Mouse (Mus musculus) 416B (cell line): ENCODE measurements around the gene Cep164.
A peak's percentile ranks its signal among the peaks of the same experiment; 100 is the strongest.
"Not testable (repeated sequence)": the region's sequence is repeated elsewhere in the genome, so short reads cannot be mapped to it uniquely, and the experiment has no call there.

Experiments used
- DNase-seq: peaks from one replicate; pipeline ENCODE4 v3.0.0; 2011; ENCODE audit warnings: low read depth

Cep164 gene

GRCm38 (mm10) chr9:45787547-45787946, 40.9 kb downstream of the Cep164 start:
- DNase-seq = no peak

- no peak for DNase-seq
Observed at GRCm38 (mm10) chr9:45787071-45787470, 41.4 kb downstream of the Cep164 start.

- DNase-seq = no peak
Observed at GRCm38 (mm10) chr9:45783249-45784069, 45.0 kb downstream of the Cep164 start.

- DNase-seq = no peak
Observed at GRCm38 (mm10) chr9:45779201-45779600, 49.3 kb downstream of the Cep164 start.

- DNase-seq = not testable (repeated sequence)
Observed at GRCm38 (mm10) chr9:45776176-45776575, 52.3 kb downstream of the Cep164 start.

- DNase-seq = peak; percentile 50
Observed at GRCm38 (mm10) chr9:45774088-45774487, 54.4 kb downstream of the Cep164 start.

- no peak for DNase-seq
Observed at GRCm38 (mm10) chr9:45769596-45769995, 58.9 kb downstream of the Cep164 start.

GRCm38 (mm10) chr9:45768421-45768820, 60.1 kb downstream of the Cep164 start:
- DNase-seq = no peak

GRCm38 (mm10) chr9:45767155-45767554, 61.3 kb downstream of the Cep164 start:
- DNase-seq = no peak

GRCm38 (mm10) chr9:45766195-45766594, 62.3 kb downstream of the Cep164 start:
- DNase-seq = no peak

GRCm38 (mm10) chr9:45754452-45755091, 73.9 kb downstream of the Cep164 start:
- DNase-seq = peak; percentile 62

- no peak for DNase-seq
Observed at GRCm38 (mm10) chr9:45749917-45750316, 78.6 kb downstream of the Cep164 start.

- no peak for DNase-seq
Observed at GRCm38 (mm10) chr9:45745451-45745850, 83.0 kb downstream of the Cep164 start.

GRCm38 (mm10) chr9:45740584-45740980, 87.9 kb downstream of the Cep164 start:
- peak; percentile 6 for DNase-seq

GRCm38 (mm10) chr9:45739702-45740583, 88.5 kb downstream of the Cep164 start:
- no peak for DNase-seq

- no peak for DNase-seq
Observed at GRCm38 (mm10) chr9:45739001-45739701, 89.3 kb downstream of the Cep164 start.

GRCm38 (mm10) chr9:45733246-45733645, 95.2 kb downstream of the Cep164 start:
- no peak for DNase-seq

GRCm38 (mm10) chr9:45731851-45732250, 96.6 kb downstream of the Cep164 start:
- DNase-seq = no peak

- no peak for DNase-seq
Observed at GRCm38 (mm10) chr9:45719997-45720396, 108.5 kb downstream of the Cep164 start.
